Mouse (Mus musculus): ENCODE data around the gene Mecr. TPM values are rescaled to one million over a fixed set of nuclear protein-coding genes. Genes with fewer than 3 reads are reported as not detected.

Mecr gene
- polyA plus RNA-seq, 1 experiment from 2014 or later, result 43.0 TPM

DNA sequence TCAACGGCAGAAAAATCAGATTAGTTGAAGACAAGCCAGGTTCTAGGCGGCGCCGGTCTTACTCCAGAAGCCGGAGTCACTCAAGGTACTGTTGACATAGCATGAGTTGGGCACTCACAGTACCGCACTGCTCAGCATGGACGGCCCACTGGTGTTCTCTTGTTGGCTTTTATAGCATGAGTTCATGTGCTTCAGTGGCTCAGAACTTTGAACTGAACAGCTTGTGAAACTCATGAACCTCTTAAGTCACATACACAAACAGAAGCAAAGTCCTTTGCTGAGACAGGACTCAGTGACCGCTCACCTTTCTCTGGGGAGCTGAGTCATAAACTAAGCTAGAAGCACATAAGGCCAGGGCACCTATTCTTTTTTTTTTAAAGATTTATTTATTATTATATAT lies 54.5 kb downstream of the Mecr start:
- Histone ChIP-seq H3K4me1 (replicated peaks; ENCODE audit: insufficient read depth, low read length) (no peaks in the 10 kb centered on the region), H3K27ac (no peak overlapping the region), H3K9ac (ENCODE audit: low read depth, low read length) (no peak overlapping the region), H3K36me3 (ENCODE audit: insufficient read depth, low read length) (peaks cover 68% of the 10 kb centered on the region), H3K4me3 (replicated peaks; ENCODE audit: low read depth, low read length) (no peak overlapping the region), H3K9me3 (replicated peaks; ENCODE audit: low read length) (no peaks in the 10 kb centered on the region), H3K4me2 (ENCODE audit: low read length) (no peak overlapping the region), H3K27me3 (ENCODE audit: insufficient read depth, low read length) (no peaks in the 10 kb centered on the region)
- DNase-seq (ENCODE audit: low spot score) (peak; percentile 32), ATAC-seq (replicated peaks; ENCODE audit: low FRiP score, low read depth) (peak; percentile 87)
- WGBS, result 90% methylated on average over 8 of the region's 8 CpGs
- TF ChIP-seq CTCF (IDR thresholded peaks at IDR 0.05; ENCODE audit: low read depth), result no peak

DNA sequence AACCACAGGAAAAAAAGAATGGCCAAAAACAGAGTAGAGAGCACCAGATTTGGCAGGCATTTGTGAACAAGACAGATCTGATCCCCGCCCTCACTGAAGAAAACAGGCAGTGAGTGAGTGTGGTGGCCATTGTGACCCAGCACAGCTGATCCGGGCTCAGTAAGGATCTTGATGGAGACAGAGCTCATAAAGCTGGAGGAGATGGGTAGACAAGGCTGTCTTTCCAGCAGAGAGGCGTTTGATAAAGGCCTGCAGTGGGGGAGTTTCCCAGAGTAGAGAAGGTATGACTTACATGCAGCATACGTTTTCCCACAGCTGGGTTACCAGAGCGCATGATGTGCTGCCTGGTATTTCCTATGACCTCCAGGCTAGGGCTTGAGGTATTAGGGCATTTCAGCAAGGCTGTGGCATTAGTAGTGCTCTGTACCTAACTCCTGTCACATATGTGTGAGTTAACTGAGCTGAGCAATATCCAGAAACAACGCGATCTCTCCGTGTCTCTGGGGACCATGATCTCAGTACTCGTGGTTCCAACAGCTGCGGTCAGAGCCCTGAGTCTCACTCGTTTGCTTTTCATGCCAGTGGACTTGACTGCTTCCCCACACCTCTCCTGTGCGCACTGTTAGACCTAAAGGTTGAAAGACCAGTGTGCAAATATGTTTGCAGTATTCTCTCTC lies 55.4 kb downstream of the Mecr start:
- no peaks in the 10 kb centered on the region for H3K9me3 ChIP-seq (replicated peaks; ENCODE audit: low read length)
- no peak for TF ChIP-seq CTCF (IDR thresholded peaks at IDR 0.05; ENCODE audit: low read depth)
- WGBS, result 79% methylated on average over 12 of the region's 12 CpGs

DNA sequence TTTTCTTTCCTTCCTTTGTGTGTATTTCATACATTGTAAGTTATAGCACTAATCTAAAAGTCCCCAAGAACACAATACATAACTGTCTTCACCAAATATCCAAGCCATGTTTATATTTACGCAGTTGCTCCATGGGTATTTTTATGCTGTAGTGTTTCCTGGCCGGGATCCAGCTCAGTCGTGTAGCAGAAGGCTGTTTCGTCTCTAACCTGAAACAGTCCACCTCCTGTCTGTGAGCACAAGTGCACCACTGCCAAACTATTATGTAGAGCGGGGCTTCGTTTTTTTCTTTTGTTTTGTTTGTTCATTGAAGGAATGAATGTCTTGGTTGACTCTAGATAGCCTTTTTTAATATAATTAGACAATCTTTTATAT lies 55.9 kb downstream of the Mecr start:
- Histone ChIP-seq H3K4me3 (replicated peaks; ENCODE audit: low read depth, low read length) (no peak overlapping the region), H3K36me3 (ENCODE audit: insufficient read depth, low read length) (peaks cover 55% of the 10 kb centered on the region), H3K27me3 (ENCODE audit: insufficient read depth, low read length) (no peaks in the 10 kb centered on the region), H3K4me2 (ENCODE audit: low read length) (no peak overlapping the region), H3K4me1 (replicated peaks; ENCODE audit: insufficient read depth, low read length) (no peaks in the 10 kb centered on the region), H3K9me3 (replicated peaks; ENCODE audit: low read length) (no peaks in the 10 kb centered on the region), H3K27ac (no peak overlapping the region), H3K9ac (ENCODE audit: low read depth, low read length) (no peak overlapping the region)
- TF ChIP-seq CTCF (IDR thresholded peaks at IDR 0.05; ENCODE audit: low read depth), result no peak
- ATAC-seq (replicated peaks; ENCODE audit: low FRiP score, low read depth) (no peak), DNase-seq (ENCODE audit: low spot score) (no peak)
- WGBS, result 76% methylated on average over 6 of the region's 6 CpGs

More for the DNA sequence above, 55.4 kb downstream of the Mecr start:
- Histone ChIP-seq H3K4me1 (replicated peaks; ENCODE audit: insufficient read depth, low read length) (no peaks in the 10 kb centered on the region), H3K4me2 (ENCODE audit: low read length) (no peak overlapping the region), H3K9ac (ENCODE audit: low read depth, low read length) (no peak overlapping the region), H3K4me3 (replicated peaks; ENCODE audit: low read depth, low read length) (no peak overlapping the region), H3K27me3 (ENCODE audit: insufficient read depth, low read length) (no peaks in the 10 kb centered on the region), H3K36me3 (ENCODE audit: insufficient read depth, low read length) (peaks cover 59% of the 10 kb centered on the region), H3K27ac (peak overlapping the region; percentile 57; the same call in 1 of the 2 replicates)
- DNase-seq (ENCODE audit: low spot score) (no peak), ATAC-seq (replicated peaks; ENCODE audit: low FRiP score, low read depth) (no peak)

GRCm38 (mm10) chr4:131901090-131901489 lies 57.8 kb downstream of the Mecr start:
- no peak overlapping the region for H3K27ac ChIP-seq
- ATAC-seq (replicated peaks; ENCODE audit: low FRiP score, low read depth) (no peak), DNase-seq (ENCODE audit: low spot score) (no peak)
- H3K9ac ChIP-seq (ENCODE audit: low read depth, low read length), result no peak overlapping the region
- no peak overlapping the region for H3K4me2 ChIP-seq (ENCODE audit: low read length)
- H3K4me1 ChIP-seq (replicated peaks; ENCODE audit: insufficient read depth, low read length), result no peaks in the 10 kb centered on the region
- peaks cover 48% of the 10 kb centered on the region for H3K36me3 ChIP-seq (ENCODE audit: insufficient read depth, low read length)
- WGBS, result 88% methylated on average over 15 of the region's 15 CpGs
- H3K27me3 ChIP-seq (ENCODE audit: insufficient read depth, low read length), result no peaks in the 10 kb centered on the region
- H3K9me3 ChIP-seq (replicated peaks; ENCODE audit: low read length), result no peaks in the 10 kb centered on the region
- no peak overlapping the region for H3K4me3 ChIP-seq (replicated peaks; ENCODE audit: low read depth, low read length)
- no peak for TF ChIP-seq CTCF (IDR thresholded peaks at IDR 0.05; ENCODE audit: low read depth)

DNA sequence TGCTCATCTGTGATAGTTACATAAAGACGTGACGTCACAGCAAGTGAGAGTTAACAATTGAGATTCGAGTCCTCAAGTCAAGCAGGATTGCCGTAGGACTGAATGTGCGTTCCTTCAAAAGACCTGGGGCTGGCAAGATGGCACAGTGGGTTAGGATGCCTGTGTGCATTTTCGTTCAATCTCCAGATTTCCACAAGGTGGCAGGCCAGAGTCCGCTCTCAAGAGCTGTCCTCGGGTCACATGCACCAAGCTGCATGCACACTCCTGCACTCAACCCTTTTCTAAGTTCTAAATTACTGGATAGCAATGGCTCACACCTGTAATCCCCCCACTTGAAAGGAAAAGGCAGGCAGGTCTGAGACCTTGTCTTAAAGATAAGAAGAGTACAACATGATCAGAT lies 61.2 kb downstream of the Mecr start:
- DNase-seq (ENCODE audit: low spot score) (peak; percentile 70), ATAC-seq (replicated peaks; ENCODE audit: low FRiP score, low read depth) (peak; percentile 12; the same call in 1 of the 2 replicates)
- peak; percentile 78 for TF ChIP-seq CTCF (IDR thresholded peaks at IDR 0.05; ENCODE audit: low read depth)
- Histone ChIP-seq H3K4me1 (replicated peaks; ENCODE audit: insufficient read depth, low read length) (no peaks in the 10 kb centered on the region), H3K27me3 (ENCODE audit: insufficient read depth, low read length) (no peaks in the 10 kb centered on the region), H3K9ac (ENCODE audit: low read depth, low read length) (no peak overlapping the region), H3K4me2 (ENCODE audit: low read length) (no peak overlapping the region), H3K36me3 (ENCODE audit: insufficient read depth, low read length) (peaks cover 27% of the 10 kb centered on the region), H3K9me3 (replicated peaks; ENCODE audit: low read length) (no peaks in the 10 kb centered on the region; the same call in 1 of the 2 replicates), H3K4me3 (replicated peaks; ENCODE audit: low read depth, low read length) (no peak overlapping the region), H3K27ac (no peak overlapping the region)
- 61% methylated on average over 8 of the region's 8 CpGs for WGBS

DNA sequence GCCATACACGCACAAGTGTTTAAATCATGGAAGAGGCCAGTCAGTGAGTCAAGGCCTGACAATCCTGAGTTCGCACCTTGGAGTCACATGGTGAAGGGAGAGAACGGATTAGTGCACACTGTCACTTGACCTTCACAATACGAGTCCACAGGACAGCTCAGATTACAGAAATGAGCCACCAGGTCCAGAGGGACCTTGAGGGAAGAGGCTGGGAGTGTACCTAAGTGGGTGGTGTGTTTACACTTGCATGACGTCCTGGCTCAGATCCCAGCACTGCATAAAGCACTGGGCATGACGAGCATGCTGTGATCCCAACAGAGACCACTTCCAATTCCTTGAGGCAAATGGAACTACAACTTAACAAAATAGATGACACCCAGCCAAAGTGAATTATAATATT lies 63.2 kb downstream of the Mecr start:
- Histone ChIP-seq H3K27ac (no peak overlapping the region), H3K4me3 (replicated peaks; ENCODE audit: low read depth, low read length) (no peak overlapping the region), H3K9me3 (replicated peaks; ENCODE audit: low read length) (no peaks in the 10 kb centered on the region; the same call in 1 of the 2 replicates), H3K9ac (ENCODE audit: low read depth, low read length) (no peak overlapping the region), H3K4me2 (ENCODE audit: low read length) (no peak overlapping the region), H3K36me3 (ENCODE audit: insufficient read depth, low read length) (peaks cover 8% of the 10 kb centered on the region), H3K4me1 (replicated peaks; ENCODE audit: insufficient read depth, low read length) (peaks cover 16% of the 10 kb centered on the region; the same call in 1 of the 2 replicates), H3K27me3 (ENCODE audit: insufficient read depth, low read length) (no peaks in the 10 kb centered on the region)
- TF ChIP-seq CTCF (IDR thresholded peaks at IDR 0.05; ENCODE audit: low read depth), result no peak
- peak; percentile 60 for DNase-seq (ENCODE audit: low spot score)
- peak; percentile 79 for ATAC-seq (replicated peaks; ENCODE audit: low FRiP score, low read depth)
- WGBS, result 24% methylated on average over 6 of the region's 6 CpGs

All from kidney, postnatal 0 days (tissue).